Mouse (Mus musculus) thymus, postnatal 36 days (tissue): ENCODE measurements around the gene Mblac2.
"Not testable (repeated sequence)": the region's sequence is repeated elsewhere in the genome, so short reads cannot be mapped to it uniquely, and the experiment has no call there.

Experiments used
- DNase-seq, 2 experiments: peaks; one replicate each; pipeline ENCODE4 v3.0.0; 2022; ENCODE audit warnings: mixed read lengths in 2 of 2

Mblac2 gene

DNA sequence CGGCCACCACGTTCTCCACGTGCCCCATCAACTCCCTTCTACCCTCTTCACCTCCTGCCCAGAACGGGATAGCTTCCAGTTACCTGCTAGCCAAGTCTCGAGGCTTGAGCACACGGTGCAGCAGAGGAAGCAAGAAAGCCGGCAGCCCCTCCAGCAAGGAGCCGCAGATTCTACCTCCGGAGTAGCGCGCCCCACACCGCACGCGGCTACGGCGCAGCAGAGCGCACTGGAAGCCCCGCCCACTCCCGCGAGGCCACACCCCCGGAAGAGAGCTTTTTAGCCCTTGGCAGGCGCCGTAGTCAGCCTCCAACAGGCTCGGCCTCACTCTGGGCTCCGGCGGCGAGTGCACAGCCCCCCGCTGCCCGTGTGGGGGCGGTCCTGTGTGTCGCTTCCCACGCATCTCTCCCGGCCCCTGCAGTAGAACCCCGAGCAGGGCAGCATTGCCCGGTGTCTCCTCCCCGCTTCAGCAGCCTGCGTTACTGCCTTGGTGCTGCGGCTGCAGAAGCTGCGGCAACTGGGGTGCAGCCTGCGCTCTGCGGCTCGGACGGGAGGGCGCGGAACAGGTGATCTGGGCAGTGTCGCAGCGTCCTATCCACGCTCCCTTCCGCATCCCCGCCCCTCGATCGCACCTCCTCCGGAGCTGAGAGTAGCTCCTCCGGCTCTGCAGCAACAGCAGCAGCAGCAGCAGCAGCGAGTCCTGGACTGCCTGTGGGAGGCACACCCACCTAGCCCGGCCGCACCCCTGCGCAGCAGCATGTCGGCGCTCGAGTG is at the start of gene Mblac2, which contains the start of gene Polr3g:
Mblac2 (plus strand) TSS at position 567 of the 771 bp plus-strand sequence.
Polr3g (minus strand) TSS at position 239 of the 771 bp plus-strand sequence.
- peak; percentile 98 to 99 for DNase-seq

DNA sequence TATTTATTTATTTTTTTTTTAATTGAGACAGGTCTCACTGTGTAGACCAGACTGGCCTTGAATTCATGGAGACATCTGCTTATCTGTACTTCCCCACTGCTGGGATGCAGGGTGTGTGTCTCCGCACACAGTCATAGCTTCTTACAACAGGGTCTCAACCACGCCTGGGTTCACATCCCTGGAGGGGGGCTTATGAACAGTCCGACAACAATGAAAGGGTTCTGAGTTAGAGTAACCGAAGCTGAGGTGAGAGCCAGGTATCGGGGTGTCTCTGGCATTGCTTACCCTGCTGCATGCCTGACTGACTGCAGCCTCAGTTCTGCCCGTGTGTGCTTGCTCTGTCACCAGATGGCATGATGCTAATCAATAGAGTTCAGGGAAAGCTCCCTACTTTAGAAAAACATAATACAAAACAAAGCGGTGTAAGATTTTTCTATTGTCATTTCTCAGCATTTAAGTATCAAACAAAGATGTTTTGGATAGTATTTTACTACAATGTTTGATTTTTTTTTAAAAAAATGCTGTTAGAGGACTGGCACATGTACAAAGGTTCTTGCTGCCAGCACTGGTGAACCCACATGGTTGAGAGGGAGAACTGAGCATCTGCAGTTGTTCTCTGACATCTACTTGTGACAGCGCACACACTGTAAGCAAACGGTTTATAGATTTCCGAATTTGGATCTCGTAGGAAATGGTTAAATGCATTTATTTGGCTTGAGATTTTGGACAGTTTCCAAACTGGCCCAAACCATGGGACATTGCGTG is 47.4 kb upstream of the Mblac2 start:
- DNase-seq = no peak

DNA sequence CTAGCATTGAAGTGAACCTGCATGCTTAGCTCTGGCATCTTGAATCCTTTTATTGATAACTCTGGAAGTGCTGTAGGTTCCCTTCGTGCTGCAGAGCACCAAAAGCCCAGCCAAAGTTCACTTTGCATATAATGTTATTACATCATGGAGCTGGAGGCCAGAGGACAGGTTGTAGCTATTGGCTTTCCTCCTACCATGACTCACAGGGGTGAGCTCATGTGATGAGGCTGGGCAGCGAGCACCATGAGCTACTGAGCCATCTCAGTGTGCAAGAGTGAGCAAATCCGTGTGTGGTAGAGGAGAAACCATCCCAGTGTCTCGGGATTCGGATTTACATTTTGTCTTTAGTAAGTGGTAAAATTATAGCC is 46.8 kb upstream of the Mblac2 start:
- DNase-seq = no peak

DNA sequence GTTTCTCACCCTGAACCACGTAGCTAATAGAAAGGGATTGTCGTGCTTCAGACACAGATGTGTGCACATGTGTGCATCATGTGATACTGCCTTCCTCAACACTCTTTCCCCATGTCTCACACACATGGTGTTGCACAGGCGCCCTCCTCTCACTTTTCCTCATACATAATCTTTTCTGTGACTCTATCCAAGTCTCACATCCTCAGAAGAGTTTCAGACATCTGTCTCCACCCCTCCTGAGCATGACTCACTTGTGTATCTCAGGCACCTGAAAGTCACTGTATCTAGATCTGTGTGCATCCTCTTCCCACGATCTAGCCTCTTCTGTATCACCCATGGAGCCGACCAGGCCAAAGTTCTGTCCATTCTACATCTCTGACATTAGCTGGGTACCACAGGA is 43.4 kb upstream of the Mblac2 start:
- DNase-seq = no peak

DNA sequence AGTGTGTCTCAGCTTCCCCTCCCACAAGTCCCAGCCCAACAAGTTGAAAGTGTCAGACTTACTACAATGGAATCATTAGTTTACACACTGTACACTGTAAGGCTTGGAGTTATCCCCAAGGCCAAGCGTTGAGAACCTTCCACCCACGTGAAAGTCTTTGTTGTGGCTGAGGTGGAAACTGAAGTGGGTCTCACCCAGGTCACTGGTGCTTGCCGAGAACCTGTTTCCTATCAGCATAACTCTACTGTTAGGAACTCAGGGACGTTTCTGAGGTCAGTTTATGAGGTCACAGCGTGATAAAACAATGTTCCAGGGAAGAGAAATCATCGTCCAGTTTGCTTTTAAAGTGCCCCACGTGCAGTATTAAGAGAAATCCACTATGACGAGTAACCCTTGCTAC is 35.8 kb upstream of the Mblac2 start:
- no peak for DNase-seq

DNA sequence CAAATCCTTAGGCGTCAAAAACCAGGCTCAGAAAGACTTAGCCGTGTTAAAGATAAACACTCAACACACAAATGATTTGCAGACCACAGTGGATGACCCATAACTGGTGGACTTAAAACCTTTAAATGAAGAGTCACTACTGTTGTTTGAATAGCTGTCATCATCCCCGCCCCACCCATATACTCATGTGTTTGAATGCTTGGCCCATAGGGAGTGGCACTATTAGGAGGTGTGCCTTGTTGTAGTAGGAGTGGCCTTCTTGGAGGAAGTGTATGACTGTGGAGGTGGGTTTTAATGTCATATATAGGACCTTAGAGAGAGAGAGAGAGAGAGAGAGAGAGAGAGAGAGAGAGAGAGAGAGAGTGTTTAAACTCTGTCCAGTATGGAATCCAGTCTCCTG is 28.0 kb upstream of the Mblac2 start:
- no peak for DNase-seq

DNA sequence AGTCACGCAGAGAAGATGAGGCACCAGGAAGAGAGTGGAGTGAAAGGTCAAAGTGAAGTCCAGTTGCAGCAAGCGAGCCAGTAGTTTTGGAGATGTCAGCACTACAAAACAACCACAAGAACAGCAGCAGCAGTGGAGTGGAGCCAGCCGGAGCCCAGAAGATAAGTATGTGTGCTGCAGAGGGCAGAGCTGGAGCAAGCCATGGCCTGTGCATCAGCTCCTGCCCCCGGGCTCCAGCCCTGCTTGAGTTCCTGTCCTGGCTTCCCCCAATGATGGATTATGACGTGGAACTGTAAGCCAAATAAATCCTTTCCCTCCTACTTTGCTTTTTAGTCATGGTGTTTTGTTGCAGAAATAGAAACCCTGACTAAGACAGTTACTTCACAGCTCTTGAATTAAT is 26.9 kb upstream of the Mblac2 start:
- no peak for DNase-seq

DNA sequence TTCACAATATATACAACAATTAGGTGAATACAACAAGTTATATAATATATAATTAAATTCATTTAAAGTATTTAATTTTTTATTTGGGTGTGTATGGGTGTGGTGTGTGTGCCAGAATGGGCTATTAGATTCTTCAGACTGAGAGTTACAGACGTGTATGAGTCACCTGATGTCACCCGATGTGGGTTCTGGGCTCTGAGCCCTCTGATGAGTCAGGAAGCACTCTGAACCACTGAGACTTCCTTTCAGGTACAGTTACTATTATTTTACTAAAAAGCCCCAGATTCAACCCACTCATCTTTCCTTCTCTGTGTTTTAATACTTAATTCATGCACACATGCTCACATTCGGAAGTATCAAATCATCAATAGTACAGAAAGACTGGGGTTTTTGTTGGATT is 26.3 kb upstream of the Mblac2 start:
- no peak for DNase-seq

DNA sequence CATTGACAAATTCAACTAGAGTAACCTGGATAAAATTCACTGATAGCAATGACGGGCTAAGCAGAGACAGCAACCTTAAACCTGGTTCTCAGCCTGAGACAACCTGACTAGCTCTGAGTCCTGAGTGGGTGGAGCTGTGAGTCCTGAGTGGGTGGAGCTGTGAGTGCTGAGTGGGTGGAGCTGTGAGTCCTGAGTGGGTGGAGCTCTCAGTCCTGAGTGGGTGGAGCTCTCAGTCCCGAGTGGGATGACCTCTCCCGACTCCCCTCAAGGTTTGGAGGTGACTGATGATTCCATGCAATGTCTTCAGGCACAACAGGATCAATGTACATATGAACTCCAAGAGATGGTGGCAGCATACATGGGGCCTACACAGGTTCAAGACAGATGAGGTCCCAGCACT is 21.6 kb upstream of the Mblac2 start:
- DNase-seq = no peak

DNA sequence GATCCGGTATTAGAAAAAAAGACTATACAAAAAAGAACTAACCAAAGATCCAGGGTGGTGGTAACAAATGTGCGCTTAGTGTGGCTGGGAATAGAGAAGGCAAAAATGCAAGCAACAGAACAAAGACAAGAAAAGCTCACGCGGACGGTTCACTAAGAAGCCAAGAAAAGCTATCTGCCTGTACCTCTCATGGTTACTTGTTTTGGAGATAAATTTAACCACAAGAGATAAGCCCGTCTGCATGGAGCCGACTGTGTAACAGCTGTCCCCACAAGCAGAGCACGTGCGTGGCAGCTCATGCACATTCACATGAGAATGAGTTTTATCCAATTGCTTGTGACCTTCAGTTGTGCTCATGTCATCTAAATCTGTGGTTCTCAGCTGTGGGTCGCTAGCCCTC is 20.7 kb upstream of the Mblac2 start:
- peak in 1 of 2 experiments; percentile 27 for DNase-seq

DNA sequence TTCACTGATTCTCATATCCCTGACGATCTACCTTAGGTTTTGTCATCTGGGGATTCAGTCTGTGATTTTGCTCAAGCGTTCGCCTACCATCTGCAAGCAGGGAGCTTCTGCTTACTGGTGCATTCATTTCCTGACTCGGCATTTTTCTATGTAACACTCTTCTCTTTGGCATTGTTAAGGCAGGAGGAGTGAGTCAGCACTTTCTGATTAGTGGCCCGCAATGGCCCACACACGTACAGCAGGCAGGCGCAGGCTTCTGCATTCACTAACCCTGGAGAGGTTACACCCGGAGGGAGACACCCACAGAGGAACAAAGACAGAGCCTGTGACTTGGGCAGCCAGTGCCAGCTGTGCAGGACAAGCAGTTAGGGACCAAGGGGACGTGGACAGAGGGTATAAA is 19.5 kb upstream of the Mblac2 start:
- no peak for DNase-seq

DNA sequence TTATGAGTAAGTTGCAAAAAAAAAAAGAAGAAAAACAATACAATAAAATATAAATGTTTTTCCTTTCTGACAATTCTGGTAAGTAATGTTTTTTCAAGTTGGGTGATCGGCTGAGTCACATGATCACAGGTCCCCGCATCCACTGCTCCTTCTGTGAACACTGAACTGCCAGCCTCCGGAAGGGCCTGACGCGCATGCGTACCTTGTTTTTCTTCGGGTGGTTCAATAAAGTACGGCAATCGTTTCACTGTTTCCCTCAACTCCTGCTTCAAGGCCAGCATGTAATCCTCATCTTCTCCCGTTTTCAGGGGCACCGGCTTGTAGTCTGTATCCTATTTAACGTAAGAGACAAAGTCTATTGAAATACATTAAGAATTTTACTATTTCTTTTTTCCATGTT is 16.7 kb upstream of the Mblac2 start:
- no peak for DNase-seq

DNA sequence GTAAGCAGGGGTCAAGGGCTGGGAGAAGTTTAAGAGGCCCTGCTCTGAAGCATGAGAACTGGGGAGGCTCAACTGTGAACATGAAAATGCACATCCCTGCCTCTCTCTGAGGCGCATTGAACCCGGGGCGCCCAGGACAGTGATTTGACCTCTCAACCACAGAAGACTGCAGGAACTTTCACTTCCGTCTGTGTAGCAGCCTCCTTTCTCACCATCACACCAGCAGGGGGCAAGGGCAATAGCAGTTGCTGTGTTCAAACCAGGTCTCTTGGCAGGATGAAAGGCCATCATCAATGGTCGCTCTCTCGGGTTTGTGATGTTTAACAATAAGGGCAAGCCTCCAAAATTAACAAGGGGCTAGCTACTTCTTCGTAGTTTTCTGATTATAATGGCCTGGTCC is 8.0 kb upstream of the Mblac2 start:
- DNase-seq = no peak

DNA sequence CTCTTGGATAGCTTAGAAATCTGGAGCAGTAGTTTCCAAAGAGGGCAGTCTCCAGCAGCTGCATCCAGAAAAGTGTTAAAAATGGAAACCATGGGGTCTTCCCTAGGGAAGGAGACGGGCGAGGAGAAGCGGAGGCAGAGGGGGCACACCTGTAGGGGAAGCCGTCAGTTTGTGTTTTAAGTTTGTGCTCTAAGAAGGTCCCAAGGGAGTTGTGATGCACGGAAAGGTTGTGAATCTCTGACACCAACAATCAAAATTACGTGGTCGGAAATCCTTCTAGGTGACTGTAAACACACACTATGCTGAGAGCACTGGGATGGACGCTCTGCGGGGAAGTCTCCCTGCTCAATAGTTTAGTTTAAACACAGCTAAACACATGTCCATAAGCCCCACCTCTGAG is 7.5 kb upstream of the Mblac2 start:
- DNase-seq = no peak

DNA sequence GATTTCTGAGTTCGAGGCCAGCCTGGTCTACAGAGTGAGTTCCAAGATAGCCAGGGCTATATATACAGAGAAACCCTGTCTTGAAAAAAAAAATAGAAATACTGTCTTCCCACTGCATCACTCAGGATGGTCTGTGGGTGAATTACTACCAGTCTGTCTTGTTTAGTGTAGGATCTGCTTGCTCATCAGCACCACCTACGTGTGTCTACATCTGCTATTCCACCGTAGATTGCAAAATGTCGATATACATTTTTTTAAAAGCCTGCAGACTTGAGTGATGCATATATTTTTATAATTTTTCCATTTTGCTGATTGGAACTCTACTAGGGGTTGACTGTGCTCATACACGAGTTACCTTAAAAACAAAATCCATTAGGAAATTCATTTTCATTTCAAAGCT is 4.8 kb upstream of the Mblac2 start:
- no peak for DNase-seq

DNA sequence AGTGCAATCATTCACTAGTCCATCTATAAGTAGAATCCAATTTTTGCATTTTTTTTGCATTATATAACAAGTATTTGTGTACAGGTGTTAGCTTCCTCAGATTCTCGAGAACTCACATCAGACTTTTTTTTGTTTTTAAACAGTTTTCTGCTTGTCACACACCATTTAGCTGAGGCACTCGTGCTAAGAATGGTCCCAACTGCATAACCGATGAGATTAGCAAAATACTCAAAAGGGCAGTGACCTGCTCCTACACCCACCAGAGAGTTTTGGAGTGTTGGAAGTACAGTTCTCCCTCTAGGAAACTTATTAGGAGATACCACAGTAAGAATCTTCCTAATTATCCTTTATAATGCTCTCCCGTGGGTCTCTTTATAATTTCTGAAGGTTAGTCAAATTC is 1.3 kb upstream of the Mblac2 start:
- no peak for DNase-seq

DNA sequence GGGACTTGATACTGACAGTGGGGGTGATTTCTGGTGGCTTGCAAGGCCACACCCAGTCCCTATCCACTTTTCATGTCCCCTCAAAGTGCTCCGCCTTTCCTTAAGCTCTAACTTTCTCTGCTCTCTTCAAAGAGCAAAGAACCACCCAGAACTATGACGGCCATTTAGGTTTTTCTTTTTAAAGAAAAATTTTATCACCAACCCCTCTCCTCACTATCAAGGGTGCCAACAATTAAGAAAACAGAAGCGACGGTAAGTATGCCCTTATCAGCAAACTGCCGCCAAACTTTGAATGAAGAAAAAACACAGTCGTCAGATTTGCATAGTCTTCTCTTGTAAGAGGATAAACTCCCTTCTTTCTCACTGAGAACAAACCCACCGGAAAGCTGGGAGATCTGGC is 875 bp upstream of the Mblac2 start:
- DNase-seq = no peak

DNA sequence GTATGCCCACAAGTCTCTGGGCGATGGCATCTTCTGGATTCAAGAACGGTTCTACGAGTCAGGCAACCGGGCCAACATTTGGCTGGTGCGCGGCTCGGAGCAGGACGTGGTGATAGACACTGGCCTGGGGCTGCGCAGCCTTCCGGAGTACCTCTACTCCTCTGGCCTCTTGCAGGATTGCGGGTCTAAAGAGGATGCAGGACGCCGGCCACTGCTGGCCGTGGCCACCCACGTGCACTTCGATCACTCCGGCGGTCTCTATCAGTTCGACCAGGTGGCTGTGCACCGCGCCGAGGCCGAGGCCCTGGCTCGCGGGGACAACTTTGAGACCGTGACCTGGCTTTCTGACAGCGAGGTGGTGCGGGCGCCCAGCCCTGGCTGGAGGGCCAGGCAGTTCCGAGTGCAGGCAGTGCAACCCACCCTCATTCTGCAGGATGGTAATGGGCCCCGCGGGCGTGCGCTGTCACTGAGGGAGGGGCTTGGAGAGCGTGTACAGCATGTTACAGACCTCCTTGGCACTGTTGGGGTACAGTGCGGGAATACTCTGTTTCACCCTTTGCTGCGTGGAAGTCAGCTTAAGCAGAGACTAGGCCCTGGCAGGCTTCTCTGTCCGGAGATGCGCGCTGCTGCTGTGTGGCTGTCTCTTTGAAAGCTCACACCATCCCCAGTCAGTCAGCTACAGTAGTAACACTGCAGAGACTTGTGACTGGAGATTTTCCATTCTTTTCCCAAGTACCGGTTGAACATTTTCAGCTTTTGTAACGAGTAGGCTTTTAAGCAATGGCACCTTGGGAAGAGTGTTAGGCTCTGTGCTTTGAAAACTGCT is 618 bp downstream of the Mblac2 start:
- peak in 1 of 2 experiments; percentile 48 for DNase-seq

DNA sequence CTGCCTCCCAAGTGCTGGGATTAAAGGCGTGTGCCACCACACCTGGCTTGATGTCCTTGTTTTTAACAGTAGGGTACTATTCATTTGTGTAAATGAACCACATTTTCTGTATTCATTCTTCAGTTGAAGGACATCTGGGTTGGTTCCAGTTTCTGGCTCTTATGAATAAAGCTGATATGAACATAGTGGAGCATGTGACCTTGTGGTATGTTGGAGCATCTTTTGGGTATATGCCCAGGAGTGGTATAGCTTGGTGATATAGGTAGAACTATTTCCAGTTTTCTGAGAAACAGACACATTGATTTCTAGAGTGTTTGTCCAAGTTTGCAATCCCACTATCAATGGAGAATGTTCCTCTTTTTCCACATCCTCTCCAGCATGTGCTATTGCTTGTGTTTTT is 2.8 kb downstream of the Mblac2 start:
- no peak for DNase-seq

DNA sequence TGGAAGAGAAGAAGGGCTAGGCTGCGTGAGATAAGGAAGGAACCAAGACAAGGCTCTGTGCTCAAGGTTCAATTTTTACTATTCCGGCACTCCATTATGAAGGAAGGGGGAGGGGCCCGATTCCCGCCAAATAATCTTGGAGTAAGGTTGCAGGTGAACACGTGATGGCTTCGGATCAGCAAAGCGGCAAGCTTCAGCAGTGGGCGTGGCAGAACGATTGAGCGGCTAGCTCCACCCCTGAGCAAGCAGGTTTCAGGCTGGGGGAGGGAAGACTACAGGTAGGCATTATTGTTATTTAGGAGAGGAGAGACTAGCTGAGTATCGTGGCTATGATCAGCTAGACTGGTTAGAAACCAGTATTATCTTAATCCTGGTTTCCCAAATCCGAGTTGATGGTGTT is 17.0 kb downstream of the Mblac2 start:
- not testable (repeated sequence) for DNase-seq

DNA sequence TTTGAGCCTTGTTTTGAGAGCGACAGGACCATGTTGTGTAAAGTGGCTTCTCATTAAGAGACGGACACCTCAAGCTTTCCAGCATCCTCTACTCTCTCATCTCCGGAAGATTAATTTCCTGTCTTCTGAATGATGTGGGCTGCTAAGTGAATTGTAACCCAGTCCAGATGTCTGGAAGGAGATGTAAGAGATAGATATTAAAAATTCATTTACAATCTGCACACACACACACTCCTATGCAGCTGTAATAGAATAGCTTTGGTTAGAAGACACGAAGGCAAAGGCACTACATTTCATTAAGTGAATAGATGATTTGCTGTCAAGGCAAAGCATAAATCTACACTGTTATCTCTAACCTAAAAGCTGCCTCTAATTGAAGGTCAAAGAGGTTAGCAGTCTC is 18.0 kb downstream of the Mblac2 start:
- no peak for DNase-seq

DNA sequence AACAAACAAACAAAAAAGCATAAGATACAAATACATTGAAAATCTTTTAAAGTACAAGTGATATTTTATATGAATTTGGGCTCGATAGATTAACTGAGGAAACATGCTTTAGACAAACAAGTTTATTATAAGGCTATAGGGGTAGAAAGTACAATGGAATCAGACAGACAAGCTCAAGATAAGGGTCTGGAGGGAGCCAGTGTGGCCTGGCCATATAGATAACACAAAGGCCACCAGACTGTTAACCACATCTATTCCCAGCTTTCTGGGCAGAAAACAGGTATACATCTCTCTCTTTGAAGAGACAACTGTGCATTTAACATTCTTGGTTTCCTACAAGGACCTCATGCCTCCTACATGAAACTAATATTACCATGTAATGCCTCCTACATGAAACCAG is 19.2 kb downstream of the Mblac2 start:
- no peak for DNase-seq

DNA sequence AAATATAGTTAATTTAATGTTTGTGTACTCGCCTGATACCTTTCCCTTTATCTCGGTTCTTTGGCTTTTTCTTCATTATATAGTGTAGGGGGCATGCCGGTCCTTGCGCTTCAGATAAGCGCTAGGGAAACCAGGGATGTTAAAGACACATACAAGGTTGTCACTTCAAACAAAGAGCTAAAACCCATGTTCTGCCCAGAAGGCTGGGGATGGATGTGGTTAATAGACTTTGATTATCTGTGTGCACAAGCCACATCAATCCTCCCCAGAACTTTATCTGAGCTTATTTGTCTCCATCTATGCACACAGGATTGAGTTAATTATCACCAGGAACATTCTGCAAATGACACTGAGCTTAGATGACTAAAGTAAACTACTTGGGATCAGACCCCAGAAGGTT is 25.5 kb downstream of the Mblac2 start:
- no peak for DNase-seq

DNA sequence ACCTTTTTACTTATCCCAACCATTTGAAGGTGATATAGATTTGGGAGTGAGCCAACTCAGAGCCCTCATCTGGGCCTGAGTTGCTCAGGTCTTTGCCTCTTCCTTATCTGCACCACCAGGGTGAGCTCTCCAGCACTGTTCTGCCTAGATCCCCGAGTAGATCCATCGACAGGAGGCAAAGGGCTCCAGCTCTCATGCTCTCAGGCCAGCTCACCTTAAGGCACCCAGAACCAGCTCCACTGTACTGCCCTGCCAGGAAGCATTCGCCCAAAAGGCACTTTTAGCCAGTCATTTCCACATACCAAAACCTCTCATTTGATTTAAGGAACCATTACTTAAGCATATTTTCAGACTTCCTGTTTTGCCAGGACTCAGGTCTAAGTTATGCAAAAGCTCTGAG is 29.8 kb downstream of the Mblac2 start:
- no peak for DNase-seq
